Mouse (Mus musculus): Measurements from ENCODE around the gene Gstp3. TPM values are rescaled to one million over a fixed set of nuclear protein-coding genes. Genes with fewer than 3 reads are reported as not detected.
"Not testable (repeated sequence)": the region's sequence is repeated elsewhere in the genome, so short reads cannot be mapped to it uniquely, and the experiment has no call there.

The Gstp3 gene
- polyA plus RNA-seq, 1 experiment: 18.0 TPM

GRCm38 (mm10) chr19:4047859-4048258 is 11.5 kb downstream of the Gstp3 start:
- Histone ChIP-seq H3K4me3 (replicated peaks; ENCODE audit: control insufficient read depth, low read depth, low read length) (no peak overlapping the region), H3K27ac (ENCODE audit: control insufficient read depth, insufficient read depth, low read depth, low read length, poor library complexity) (no peak overlapping the region), H3K4me1 (ENCODE audit: control insufficient read depth, insufficient read depth, low read length) (peaks cover 2% of the 10 kb centered on the region; the same call in 1 of the 2 replicates)
- TF ChIP-seq CTCF (IDR thresholded peaks at IDR 0.05; ENCODE audit: control insufficient read depth, insufficient read depth, low read length) (peak; percentile 83), POLR2A (IDR thresholded peaks at IDR 0.05; ENCODE audit: borderline replicate concordance, control insufficient read depth, low read depth, low read length) (no peak)
- WGBS: 14% methylated on average over 4 of the region's 4 CpGs

GRCm38 (mm10) chr19:4046866-4047254 is 12.5 kb downstream of the Gstp3 start:
- no peak overlapping the region for H3K4me3 ChIP-seq (replicated peaks; ENCODE audit: control insufficient read depth, low read depth, low read length)
- H3K27ac ChIP-seq (ENCODE audit: control insufficient read depth, insufficient read depth, low read depth, low read length, poor library complexity): peak overlapping the region; percentile 57
- TF ChIP-seq CTCF (IDR thresholded peaks at IDR 0.05; ENCODE audit: control insufficient read depth, insufficient read depth, low read length) (no peak), POLR2A (IDR thresholded peaks at IDR 0.05; ENCODE audit: borderline replicate concordance, control insufficient read depth, low read depth, low read length) (no peak)
- peaks cover 2% of the 10 kb centered on the region; the same call in 1 of the 2 replicates for H3K4me1 ChIP-seq (ENCODE audit: control insufficient read depth, insufficient read depth, low read length)
- WGBS: 67% methylated on average over 8 of the region's 8 CpGs

GRCm38 (mm10) chr19:4045966-4046865 is 13.2 kb downstream of the Gstp3 start, which contains the start of gene Gstp2:
TSS of gene Gstp2 (minus strand) at chr19:4046023.
- H3K4me1 ChIP-seq (ENCODE audit: control insufficient read depth, insufficient read depth, low read length): peaks cover 2% of the 10 kb centered on the region; the same call in 1 of the 2 replicates
- H3K4me3 ChIP-seq (replicated peaks; ENCODE audit: control insufficient read depth, low read depth, low read length): no peak within 1 kb of the TSS
- 48% methylated on average over 16 of the region's 16 CpGs for WGBS
- peak within 1 kb of the TSS; percentile 81 for H3K27ac ChIP-seq (ENCODE audit: control insufficient read depth, insufficient read depth, low read depth, low read length, poor library complexity)
- TF ChIP-seq CTCF (IDR thresholded peaks at IDR 0.05; ENCODE audit: control insufficient read depth, insufficient read depth, low read length) (no peak), POLR2A (IDR thresholded peaks at IDR 0.05; ENCODE audit: borderline replicate concordance, control insufficient read depth, low read depth, low read length) (no peak)

- WGBS: 41% methylated on average over 5 of the region's 5 CpGs
- H3K27ac ChIP-seq (ENCODE audit: control insufficient read depth, insufficient read depth, low read depth, low read length, poor library complexity): not testable (repeated sequence)
Measured at GRCm38 (mm10) chr19:4044109-4044508, 15.3 kb downstream of the Gstp3 start.

GRCm38 (mm10) chr19:4042124-4042523 is 17.2 kb downstream of the Gstp3 start:
- peaks cover 2% of the 10 kb centered on the region; the same call in 1 of the 2 replicates for H3K4me1 ChIP-seq (ENCODE audit: control insufficient read depth, insufficient read depth, low read length)
- H3K27ac ChIP-seq (ENCODE audit: control insufficient read depth, insufficient read depth, low read depth, low read length, poor library complexity): no peak overlapping the region
- no peak for TF ChIP-seq CTCF (IDR thresholded peaks at IDR 0.05; ENCODE audit: control insufficient read depth, insufficient read depth, low read length)
- TF ChIP-seq POLR2A (IDR thresholded peaks at IDR 0.05; ENCODE audit: borderline replicate concordance, control insufficient read depth, low read depth, low read length): no peak
- WGBS: 84% methylated on average over 14 of the region's 14 CpGs
- H3K4me3 ChIP-seq (replicated peaks; ENCODE audit: control insufficient read depth, low read depth, low read length): no peak overlapping the region

More at GRCm38 (mm10) chr19:4044109-4044508, 15.3 kb downstream of the Gstp3 start:
- H3K4me3 ChIP-seq (replicated peaks; ENCODE audit: control insufficient read depth, low read depth, low read length); H3K4me1 ChIP-seq (ENCODE audit: control insufficient read depth, insufficient read depth, low read length): not testable (repeated sequence)

- not testable (repeated sequence) for H3K27ac ChIP-seq (ENCODE audit: control insufficient read depth, insufficient read depth, low read depth, low read length, poor library complexity); H3K4me1 ChIP-seq (ENCODE audit: control insufficient read depth, insufficient read depth, low read length); H3K4me3 ChIP-seq (replicated peaks; ENCODE audit: control insufficient read depth, low read depth, low read length)
- WGBS: 88% methylated on average over 4 of the region's 4 CpGs
Measured at GRCm38 (mm10) chr19:4041500-4041899, 17.9 kb downstream of the Gstp3 start.

- H3K4me1 ChIP-seq (ENCODE audit: control insufficient read depth, insufficient read depth, low read length); H3K4me3 ChIP-seq (replicated peaks; ENCODE audit: control insufficient read depth, low read depth, low read length); H3K27ac ChIP-seq (ENCODE audit: control insufficient read depth, insufficient read depth, low read depth, low read length, poor library complexity): not testable (repeated sequence)
- 73% methylated on average over 5 of the region's 5 CpGs for WGBS
Measured at GRCm38 (mm10) chr19:4040941-4041340, 18.4 kb downstream of the Gstp3 start.

GRCm38 (mm10) chr19:4037788-4038232 is 21.6 kb downstream of the Gstp3 start, which contains the start of gene Gstp1:
TSS of gene Gstp1 (minus strand) at chr19:4037985.
- no peaks in the 10 kb centered on the region; the same call in 1 of the 2 replicates for H3K4me1 ChIP-seq (ENCODE audit: control insufficient read depth, insufficient read depth, low read length)
- H3K27ac ChIP-seq (ENCODE audit: control insufficient read depth, insufficient read depth, low read depth, low read length, poor library complexity): peak within 1 kb of the TSS; percentile 62
- TF ChIP-seq CTCF (IDR thresholded peaks at IDR 0.05; ENCODE audit: control insufficient read depth, insufficient read depth, low read length) (no peak), POLR2A (IDR thresholded peaks at IDR 0.05; ENCODE audit: borderline replicate concordance, control insufficient read depth, low read depth, low read length) (peak; percentile 92)

GRCm38 (mm10) chr19:4037154-4037787 is 22.1 kb downstream of the Gstp3 start:
- WGBS: 26% methylated on average over 8 of the region's 8 CpGs
- Histone ChIP-seq H3K4me3 (replicated peaks; ENCODE audit: control insufficient read depth, low read depth, low read length) (peak overlapping the region; percentile 87), H3K27ac (ENCODE audit: control insufficient read depth, insufficient read depth, low read depth, low read length, poor library complexity) (peak overlapping the region; percentile 62)
- not testable (repeated sequence) for H3K4me1 ChIP-seq (ENCODE audit: control insufficient read depth, insufficient read depth, low read length)

More at GRCm38 (mm10) chr19:4037788-4038232, 21.6 kb downstream of the Gstp3 start, which contains the start of gene Gstp1:
- WGBS: under 1% methylated on average over 26 of the region's 26 CpGs
- H3K4me3 ChIP-seq (replicated peaks; ENCODE audit: control insufficient read depth, low read depth, low read length): peak within 1 kb of the TSS; percentile 87
